Mouse (Mus musculus): ENCODE data around the gene Wnt10a. TPM values are rescaled to one million over a fixed set of nuclear protein-coding genes. Genes with fewer than 3 reads are reported as not detected.

Wnt10a gene
- 15.5 and 19.0 TPM in 2 replicates for polyA plus RNA-seq (2021; fragmentation: Nextera tagmentation)
- long read RNA-seq, experiment 1, transcript Wnt10a-201 (4 exons, 2,468 nt) = major isoform, 64 of 91 reads
- long read RNA-seq, experiment 1, partial matches to known transcripts = 25 of 91 reads
- long read RNA-seq, experiment 1, other reads (novel, unspliced or antisense) = 2 of 91 reads
- long read RNA-seq, experiment 2, transcript Wnt10a-201 (4 exons, 2,468 nt) = major isoform, 17 of 33 reads
- long read RNA-seq, experiment 2, partial matches to known transcripts = 15 of 33 reads
- long read RNA-seq, experiment 2, other reads (novel, unspliced or antisense) = 1 of 33 reads

DNA sequence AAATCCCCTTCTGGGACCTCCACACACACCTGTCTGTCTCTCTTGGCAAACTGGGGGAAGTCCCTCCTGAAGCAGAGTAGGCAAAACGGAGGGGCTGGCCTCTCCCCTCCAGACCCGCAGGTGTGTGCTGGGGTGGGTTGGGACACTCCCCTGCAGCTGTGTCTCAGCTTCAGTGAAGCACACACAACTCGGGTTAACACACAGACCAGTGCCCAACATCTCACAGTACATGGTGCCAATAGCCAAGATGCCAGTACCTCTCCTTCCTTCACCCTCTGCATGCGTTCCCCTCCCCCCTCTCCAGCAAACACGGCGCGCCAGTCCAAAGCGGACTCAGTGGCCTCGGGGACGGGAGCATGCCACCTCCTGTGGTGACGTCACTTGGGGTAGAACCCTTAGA, at the start of gene Wnt10a:
Gene Wnt10a (plus strand): TSS at position 268 of the 400 bp plus-strand sequence.

DNA sequence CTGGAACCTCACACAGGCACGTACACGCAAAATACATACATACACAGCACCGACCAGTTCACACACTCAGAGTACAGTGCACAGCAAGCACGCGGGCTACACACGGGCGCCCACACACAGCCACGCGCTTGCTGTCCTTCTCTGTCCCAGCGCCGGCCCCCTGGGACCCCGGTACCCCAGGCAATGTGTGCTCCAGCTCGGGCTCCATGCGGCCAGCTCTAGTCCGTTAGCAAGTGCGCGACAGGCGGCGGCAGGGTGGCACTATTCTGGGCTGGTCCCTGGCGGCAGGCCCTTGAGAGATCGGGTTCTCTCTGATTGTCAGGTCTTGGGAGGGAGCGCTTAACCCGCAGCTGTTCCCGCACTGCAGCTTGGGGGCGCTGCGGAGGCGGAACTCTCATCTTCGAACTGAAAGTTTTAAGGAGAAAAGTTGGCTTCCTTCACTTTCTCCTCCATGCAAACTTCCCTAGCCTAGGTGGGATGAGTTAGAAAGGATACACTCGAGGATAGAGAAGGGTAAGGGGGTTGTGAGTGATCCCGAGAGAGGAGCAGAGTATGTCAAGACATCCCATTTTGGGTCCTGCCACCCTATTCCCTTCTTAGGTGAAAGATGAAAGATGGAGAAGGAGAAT, 42.6 kb upstream of the Wnt10a start, which contains the start of gene Prkag3:
Gene Prkag3 (minus strand): TSS at position 579 of the 629 bp plus-strand sequence.

DNA sequence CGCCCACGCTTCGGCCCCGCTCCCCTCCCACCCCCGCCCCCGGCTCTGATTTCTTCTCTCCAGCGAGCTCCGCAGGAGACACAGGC, 19.6 kb upstream of the Wnt10a start, which contains the start of gene Wnt6:
Gene Wnt6 (plus strand): TSS at position 48 of the 86 bp plus-strand sequence.

Other genes starting within 250 kb of the Wnt10a start
- gene Plcd4, start 248.6 kb upstream of the Wnt10a start, polyA plus RNA-seq (2021; fragmentation: Nextera tagmentation) = 11.9 and 16.0 TPM in 2 replicates
- gene Usp37, start 247.2 kb upstream of the Wnt10a start, polyA plus RNA-seq (2021; fragmentation: Nextera tagmentation) = 12.7 and 18.1 TPM in 2 replicates
- gene Zfp142, start 203.3 kb upstream of the Wnt10a start, polyA plus RNA-seq (2021; fragmentation: Nextera tagmentation) = 6.0 and 7.1 TPM in 2 replicates
- 23.3 and 24.6 TPM in 2 replicates for gene Bcs1l, start 203.2 kb upstream of the Wnt10a start, polyA plus RNA-seq (2021; fragmentation: Nextera tagmentation)
- 24.0 and 26.0 TPM in 2 replicates for gene Rnf25, start 190.1 kb upstream of the Wnt10a start, polyA plus RNA-seq (2021; fragmentation: Nextera tagmentation)
- 0.83 and 0.85 TPM in 2 replicates for gene Stk36, start 190.1 kb upstream of the Wnt10a start, polyA plus RNA-seq (2021; fragmentation: Nextera tagmentation)
- gene Ttll4, start 129.8 kb upstream of the Wnt10a start, polyA plus RNA-seq (2021; fragmentation: Nextera tagmentation) = 1.2 and 1.4 TPM in 2 replicates
- gene Cyp27a1, start 77.9 kb upstream of the Wnt10a start, polyA plus RNA-seq (2021; fragmentation: Nextera tagmentation) = 4.4 and 4.7 TPM in 2 replicates
- gene Prkag3, start 42.3 kb upstream of the Wnt10a start, polyA plus RNA-seq (2021; fragmentation: Nextera tagmentation) = not detected in 2 replicates
- 0.97 and 1.8 TPM in 2 replicates for gene Wnt6, start 19.6 kb upstream of the Wnt10a start, polyA plus RNA-seq (2021; fragmentation: Nextera tagmentation)
- gene Cdk5r2, start 63.4 kb downstream of the Wnt10a start, polyA plus RNA-seq (2021; fragmentation: Nextera tagmentation) = 15.1 and 40.6 TPM in 2 replicates
- gene Fev, start 93.9 kb downstream of the Wnt10a start, polyA plus RNA-seq (2021; fragmentation: Nextera tagmentation) = 0.13 and 0.33 TPM in 2 replicates
- 1.6 and 2.0 TPM in 2 replicates for gene Cryba2, start 101.6 kb downstream of the Wnt10a start, polyA plus RNA-seq (2021; fragmentation: Nextera tagmentation)
- 0.55 and 0.65 TPM in 2 replicates for gene Cfap65, start 144.1 kb downstream of the Wnt10a start, polyA plus RNA-seq (2021; fragmentation: Nextera tagmentation)
- 0.10 and 0.13 TPM in 2 replicates for gene Ihh, start 160.2 kb downstream of the Wnt10a start, polyA plus RNA-seq (2021; fragmentation: Nextera tagmentation)